Mouse (Mus musculus) limb, embryonic 11.5 days (tissue): ENCODE measurements around the gene Mitd1. TPM values are rescaled to one million over a fixed set of nuclear protein-coding genes. Genes with fewer than 3 reads are reported as not detected.

Experiments used
- ATAC-seq: fragments of 200-750 bp; cut with Nextera tagmentation; 2 replicates; pipeline ENCODE4 v1.8.0; 2017; ENCODE audit warnings: low read depth; ENCODE audit not compliant: insufficient number of reproducible peaks, low FRiP score, low TSS enrichment
- DNase-seq: peaks from one replicate; pipeline ENCODE4 v3.0.0-alpha.2; 2015; ENCODE audit warnings: low spot score
- H3K27ac ChIP-seq: fragments of 300-500 bp; sonication (generic); replicated peaks from 2 replicates; pipeline ENCODE4 v1.5.1; 2014; ENCODE audit warnings: low read depth, mild to moderate bottlenecking, low read length
- H3K27me3 ChIP-seq: fragments of 300-500 bp; sonication (generic); 2 replicates; pipeline ENCODE4 v1.6.1; 2014; ENCODE audit warnings: mild to moderate bottlenecking, low read length, mixed read lengths; ENCODE audit not compliant: control insufficient read depth, insufficient read depth
- H3K36me3 ChIP-seq: fragments of 300-500 bp; sonication (generic); 2 replicates; pipeline ENCODE4 v1.6.1; 2014; ENCODE audit warnings: mild to moderate bottlenecking, low read length, moderate library complexity, mixed read lengths; ENCODE audit not compliant: control insufficient read depth, insufficient read depth
- H3K4me1 ChIP-seq: fragments of 300-500 bp; sonication (generic); 2 replicates; pipeline ENCODE4 v1.6.1; 2014; ENCODE audit warnings: low read length, mixed read lengths; ENCODE audit not compliant: control insufficient read depth, insufficient read depth
- H3K4me2 ChIP-seq: fragments of 300-500 bp; sonication (generic); 2 replicates; pipeline ENCODE4 v1.6.1; 2014; ENCODE audit warnings: low read depth, mild to moderate bottlenecking, moderate library complexity; ENCODE audit not compliant: severe bottlenecking
- H3K4me3 ChIP-seq: fragments of 300-500 bp; sonication (generic); 2 replicates; pipeline ENCODE4 v1.5.1; 2014; ENCODE audit warnings: low read depth, low read length
- H3K9ac ChIP-seq: fragments of 300-500 bp; sonication (generic); 2 replicates; pipeline ENCODE4 v1.6.1; 2014; ENCODE audit warnings: mild to moderate bottlenecking, low read length
- H3K9me3 ChIP-seq: fragments of 300-500 bp; sonication (generic); 2 replicates; pipeline ENCODE4 v1.6.1; 2016; ENCODE audit warnings: low read length; ENCODE audit not compliant: control insufficient read depth
- WGBS: fragments of 180-500 bp; shearing (Covaris S2); extraction: QIAGEN DNeasy Blood & Tissue Kit; methylation state at CpG from one replicate; pipeline ENCODE4 v1.1.7; 2014; 5-methylcytosine and 5-hydroxymethylcytosine counted together
- polyA plus RNA-seq: library from polyadenylated mRNA; unstranded; fragments of >200 nt; fragmentation: Nextera tagmentation; extraction: Ambion mirVana; gene quantifications from 2 replicates; pipeline ENCODE4 v1.2.1, GENCODE M21; 2014

Gene Mitd1
- polyA plus RNA-seq, 1 experiment from 2014 or later, result 30.7 TPM

- Histone ChIP-seq H3K9me3 (no peaks in the 10 kb centered on the region; the same call in 1 of the 2 replicates), H3K27ac (0 out of 2 replicates have a peak overlapping the region, but pooled peaks have one; percentile 42), H3K9ac (peak overlapping the region; percentile 24), H3K36me3 (peaks cover 8% of the 10 kb centered on the region; the same call in 1 of the 2 replicates), H3K4me1 (no peaks in the 10 kb centered on the region), H3K27me3 (no peaks in the 10 kb centered on the region), H3K4me2 (peak overlapping the region; percentile 73), H3K4me3 (peak overlapping the region; percentile 45)
- 6% methylated on average over 33 of the region's 33 CpGs for WGBS
- DNase-seq, result peak; percentile 84
- ATAC-seq, result peak; percentile 90
Measured at GRCm38 (mm10) chr1:37872131-37873067, 17.8 kb downstream of the Mitd1 start.

- no peaks in the 10 kb centered on the region for H3K27me3 ChIP-seq
- 0 out of 2 replicates have a peak within 1 kb of the TSS, but pooled peaks have one; percentile 42 for H3K27ac ChIP-seq
- no peak for DNase-seq
- peak within 1 kb of the TSS; percentile 45 for H3K4me3 ChIP-seq
- H3K36me3 ChIP-seq, result peaks cover 8% of the 10 kb centered on the region; the same call in 1 of the 2 replicates
- no peaks in the 10 kb centered on the region for H3K4me1 ChIP-seq
- ATAC-seq, result peak; percentile 77
- H3K9me3 ChIP-seq, result no peaks in the 10 kb centered on the region; the same call in 1 of the 2 replicates
- peak within 1 kb of the TSS; percentile 73 for H3K4me2 ChIP-seq
- 8% methylated on average over 7 of the region's 7 CpGs for WGBS
- H3K9ac ChIP-seq, result peak within 1 kb of the TSS; percentile 24
Measured at GRCm38 (mm10) chr1:37871704-37872103, 18.5 kb downstream of the Mitd1 start, which contains the start of gene Lipt1. Gene Lipt1 (plus strand): TSS chr1:37871738.

GRCm38 (mm10) chr1:37869362-37869761, 20.8 kb downstream of the Mitd1 start:
- Histone ChIP-seq H3K9ac (no peak overlapping the region), H3K4me3 (no peak overlapping the region), H3K36me3 (no peaks in the 10 kb centered on the region), H3K4me2 (no peak overlapping the region), H3K27me3 (no peaks in the 10 kb centered on the region), H3K27ac (no peak overlapping the region), H3K9me3 (no peaks in the 10 kb centered on the region), H3K4me1 (no peaks in the 10 kb centered on the region)
- WGBS, result 56% methylated on average over 2 of the region's 2 CpGs
- no peak for ATAC-seq
- DNase-seq, result no peak

GRCm38 (mm10) chr1:37868640-37869039, 21.6 kb downstream of the Mitd1 start:
- WGBS, result 65% methylated on average over 10 of the region's 10 CpGs
- Histone ChIP-seq H3K9ac (no peak overlapping the region), H3K36me3 (no peaks in the 10 kb centered on the region), H3K9me3 (no peaks in the 10 kb centered on the region), H3K4me1 (no peaks in the 10 kb centered on the region), H3K4me3 (no peak overlapping the region), H3K4me2 (no peak overlapping the region), H3K27ac (no peak overlapping the region), H3K27me3 (no peaks in the 10 kb centered on the region)
- ATAC-seq (no peak), DNase-seq (no peak)

- no peak for DNase-seq
- ATAC-seq, result no peak
- no peaks in the 10 kb centered on the region for H3K9me3 ChIP-seq
- H3K27ac ChIP-seq, result no peak overlapping the region
- H3K9ac ChIP-seq, result no peak overlapping the region
- no peaks in the 10 kb centered on the region for H3K36me3 ChIP-seq
- 68% methylated on average over 10 of the region's 10 CpGs for WGBS
- H3K27me3 ChIP-seq, result no peaks in the 10 kb centered on the region
- H3K4me3 ChIP-seq, result no peak overlapping the region
- H3K4me1 ChIP-seq, result no peaks in the 10 kb centered on the region
- H3K4me2 ChIP-seq, result no peak overlapping the region
Measured at GRCm38 (mm10) chr1:37867684-37868322, 22.4 kb downstream of the Mitd1 start.

- no peaks in the 10 kb centered on the region for H3K36me3 ChIP-seq
- no peak overlapping the region for H3K4me2 ChIP-seq
- H3K27ac ChIP-seq, result no peak overlapping the region
- H3K9me3 ChIP-seq, result no peaks in the 10 kb centered on the region
- no peaks in the 10 kb centered on the region for H3K4me1 ChIP-seq
- WGBS, result 67% methylated on average over 1 of the region's 1 CpGs
- H3K9ac ChIP-seq, result no peak overlapping the region
- no peaks in the 10 kb centered on the region for H3K27me3 ChIP-seq
- ATAC-seq, result no peak
- H3K4me3 ChIP-seq, result no peak overlapping the region
- peak; percentile 62 for DNase-seq
Measured at GRCm38 (mm10) chr1:37867056-37867455, 23.2 kb downstream of the Mitd1 start.

GRCm38 (mm10) chr1:37866286-37866685, 23.9 kb downstream of the Mitd1 start, which contains the start of gene Tsga10:
Gene Tsga10 (minus strand): TSS chr1:37866429.
- DNase-seq (no peak), ATAC-seq (no peak)
- no peak within 1 kb of the TSS for H3K27ac ChIP-seq
- H3K9me3 ChIP-seq, result no peaks in the 10 kb centered on the region
- H3K4me2 ChIP-seq, result peak within 1 kb of the TSS; percentile 65
- no peaks in the 10 kb centered on the region for H3K4me1 ChIP-seq
- 87% methylated on average over 6 of the region's 6 CpGs for WGBS
- H3K36me3 ChIP-seq, result no peaks in the 10 kb centered on the region
- no peaks in the 10 kb centered on the region for H3K27me3 ChIP-seq
- H3K4me3 ChIP-seq, result peak within 1 kb of the TSS; percentile 59
- peak within 1 kb of the TSS; percentile 56; the same call in 1 of the 2 replicates for H3K9ac ChIP-seq
